Comparison of ENCODE assay signal across 18 mouse cellular contexts in the genomic region with DNA sequence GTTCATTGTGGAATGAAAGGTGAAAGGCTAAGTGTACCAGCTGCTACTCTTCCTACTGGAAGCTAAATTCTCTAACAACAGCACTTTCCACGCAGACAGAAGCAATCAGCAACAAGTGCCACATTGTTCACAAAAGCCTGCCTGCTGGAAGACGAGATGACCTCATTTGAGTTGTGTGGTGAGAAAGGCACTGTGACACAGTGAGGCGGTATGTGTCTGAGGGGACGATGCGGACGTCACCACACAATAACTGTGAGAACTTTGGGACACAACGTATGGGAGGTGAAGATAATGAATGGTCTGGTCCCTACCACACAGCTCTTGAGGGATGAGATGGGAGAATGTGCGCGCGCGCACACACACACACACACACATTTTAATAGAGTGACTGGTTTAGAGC. TPM values are rescaled to one million over a fixed set of nuclear protein-coding genes. Genes with fewer than 3 reads are reported as not detected.
A peak's percentile ranks its signal among the peaks of the same experiment; 100 is the strongest.
DNase-seq lines count a peak whose midpoint lies in the region; ATAC-seq lines count a peak whose summit lies in the region.
"Had no signal": no experiment of that assay in that cellular context is flagged by ENCODE, and none has a peak within 500 bp of the region (broad histone marks: within the 10 kb centered on the region; RNA-seq: fewer than 3 reads in every experiment).

No protein-coding gene starts in this region.

- 78% methylated on average over 11 of the region's 11 CpGs for WGBS in hindbrain, embryonic 11.5 days
- 73% methylated on average over 11 of the region's 11 CpGs for WGBS in hindbrain, embryonic 13.5 days
- 90% methylated on average over 11 of the region's 11 CpGs for WGBS in midbrain, embryonic 11.5 days
- 76% methylated on average over 11 of the region's 11 CpGs for WGBS in midbrain, embryonic 15.5 days
- 81% methylated on average over 11 of the region's 11 CpGs for WGBS in embryonic facial prominence, embryonic 12.5 days

- H3K4me1 ChIP-seq in hindbrain, embryonic 11.5 days (replicated peaks; ENCODE audit: control insufficient read depth, insufficient read depth, low read length) = no peaks in the 10 kb centered on the region
- no peaks in the 10 kb centered on the region for H3K4me1 ChIP-seq in hindbrain, embryonic 13.5 days (replicated peaks)
- H3K4me1 ChIP-seq in midbrain, embryonic 11.5 days (ENCODE audit: control insufficient read depth, insufficient read depth, low read length) = no peaks in the 10 kb centered on the region
- no peaks in the 10 kb centered on the region for H3K4me1 ChIP-seq in midbrain, embryonic 15.5 days
- no peaks in the 10 kb centered on the region for H3K4me1 ChIP-seq in embryonic facial prominence, embryonic 12.5 days
- H3K4me1 ChIP-seq: limb, embryonic 12.5 days had no signal

- 0 out of 2 replicates have a peak, but pooled peaks cover 4% of the 10 kb centered on the region for H3K36me3 ChIP-seq in hindbrain, embryonic 11.5 days (ENCODE audit: control insufficient read depth, insufficient read depth, low read length)
- peaks cover 43% of the 10 kb centered on the region for H3K36me3 ChIP-seq in hindbrain, embryonic 13.5 days
- H3K36me3 ChIP-seq in midbrain, embryonic 11.5 days (ENCODE audit: control insufficient read depth, insufficient read depth, low read length) = peaks cover 8% of the 10 kb centered on the region; the same call in 1 of the 2 replicates
- peaks cover 19% of the 10 kb centered on the region; the same call in 1 of the 2 replicates for H3K36me3 ChIP-seq in midbrain, embryonic 15.5 days (replicated peaks)
- peaks cover 19% of the 10 kb centered on the region; the same call in 1 of the 2 replicates for H3K36me3 ChIP-seq in embryonic facial prominence, embryonic 12.5 days

- H3K27ac ChIP-seq in hindbrain, embryonic 11.5 days (ENCODE audit: low read depth, low read length) = no peak overlapping the region
- H3K27ac ChIP-seq in hindbrain, embryonic 13.5 days = no peak overlapping the region
- H3K27ac ChIP-seq in midbrain, embryonic 11.5 days (ENCODE audit: low read depth, low read length) = no peak overlapping the region
- H3K27ac ChIP-seq in midbrain, embryonic 15.5 days = no peak overlapping the region
- no peak overlapping the region for H3K27ac ChIP-seq in embryonic facial prominence, embryonic 12.5 days
- H3K27ac ChIP-seq: left cerebral cortex, adult 2 months; limb, embryonic 12.5 days had no signal

- H3K9ac ChIP-seq in hindbrain, embryonic 11.5 days (ENCODE audit: low read depth, low read length) = no peak overlapping the region
- H3K9ac ChIP-seq in hindbrain, embryonic 13.5 days = no peak overlapping the region
- no peak overlapping the region for H3K9ac ChIP-seq in midbrain, embryonic 11.5 days (ENCODE audit: low read length)
- no peak overlapping the region for H3K9ac ChIP-seq in midbrain, embryonic 15.5 days
- H3K9ac ChIP-seq in embryonic facial prominence, embryonic 12.5 days = no peak overlapping the region
- H3K9ac ChIP-seq: limb, embryonic 12.5 days; liver, postnatal 0 days had no signal

- H3K27me3 ChIP-seq in hindbrain, embryonic 11.5 days (ENCODE audit: control insufficient read depth, insufficient read depth, low read length) = no peaks in the 10 kb centered on the region
- no peaks in the 10 kb centered on the region for H3K27me3 ChIP-seq in hindbrain, embryonic 13.5 days
- no peaks in the 10 kb centered on the region for H3K27me3 ChIP-seq in midbrain, embryonic 11.5 days (ENCODE audit: control insufficient read depth, insufficient read depth, low read length)
- H3K27me3 ChIP-seq in midbrain, embryonic 15.5 days (replicated peaks) = no peaks in the 10 kb centered on the region
- no peaks in the 10 kb centered on the region for H3K27me3 ChIP-seq in embryonic facial prominence, embryonic 12.5 days
- H3K27me3 ChIP-seq: limb, embryonic 12.5 days had no signal

- no peak for ATAC-seq in hindbrain, embryonic 11.5 days (ENCODE audit: low FRiP score)
- no peak for ATAC-seq in hindbrain, embryonic 13.5 days (ENCODE audit: low FRiP score)
- ATAC-seq in midbrain, embryonic 11.5 days (ENCODE audit: low FRiP score) = no peak
- ATAC-seq in midbrain, embryonic 15.5 days (replicated peaks) = no peak
- 0 out of 2 replicates have a peak, but pooled peaks have one; percentile 35 for ATAC-seq in embryonic facial prominence, embryonic 12.5 days (ENCODE audit: insufficient number of reproducible peaks, insufficient read depth, low FRiP score, low TSS enrichment)
- ATAC-seq in megakaryocyte progenitor cell, adult 5-6 weeks (replicated peaks; ENCODE audit: poor library complexity) = 0 out of 2 replicates have a peak, but pooled peaks have one; percentile 10
- ATAC-seq: activated CD4-positive, CD25-positive, alpha-beta regulatory T cell, adult 4 months; liver, postnatal 0 days had no signal

- H3K4me2 ChIP-seq in hindbrain, embryonic 11.5 days (replicated peaks; ENCODE audit: low read depth, low read length) = no peak overlapping the region
- H3K4me2 ChIP-seq in hindbrain, embryonic 13.5 days = no peak overlapping the region
- H3K4me2 ChIP-seq in midbrain, embryonic 11.5 days = no peak overlapping the region
- H3K4me2 ChIP-seq in midbrain, embryonic 15.5 days = no peak overlapping the region
- H3K4me2 ChIP-seq in embryonic facial prominence, embryonic 12.5 days (replicated peaks) = no peak overlapping the region
- H3K4me2 ChIP-seq: heart, embryonic 11.5 days; limb, embryonic 12.5 days had no signal

- H3K9me3 ChIP-seq in hindbrain, embryonic 11.5 days (ENCODE audit: control insufficient read depth, low read length) = no peaks in the 10 kb centered on the region
- H3K9me3 ChIP-seq in hindbrain, embryonic 13.5 days = no peaks in the 10 kb centered on the region
- no peaks in the 10 kb centered on the region for H3K9me3 ChIP-seq in midbrain, embryonic 11.5 days (ENCODE audit: control insufficient read depth, low read length)
- H3K9me3 ChIP-seq in midbrain, embryonic 15.5 days = no peaks in the 10 kb centered on the region
- no peaks in the 10 kb centered on the region for H3K9me3 ChIP-seq in embryonic facial prominence, embryonic 12.5 days
- H3K9me3 ChIP-seq: limb, embryonic 12.5 days had no signal

- no peak overlapping the region for H3K4me3 ChIP-seq in hindbrain, embryonic 11.5 days (ENCODE audit: low read depth, low read length)
- no peak overlapping the region for H3K4me3 ChIP-seq in hindbrain, embryonic 13.5 days
- no peak overlapping the region for H3K4me3 ChIP-seq in midbrain, embryonic 11.5 days (ENCODE audit: low read depth, low read length)
- no peak overlapping the region for H3K4me3 ChIP-seq in midbrain, embryonic 15.5 days
- no peak overlapping the region for H3K4me3 ChIP-seq in embryonic facial prominence, embryonic 12.5 days
- H3K4me3 ChIP-seq: left cerebral cortex, adult 2 months; limb, embryonic 12.5 days; myocyte had no signal

- peak; percentile 5 for DNase-seq in hindbrain, embryonic 11.5 days (ENCODE audit: low spot score)
- DNase-seq in midbrain, embryonic 11.5 days (ENCODE audit: low spot score, missing footprints) = peak; percentile 56
- no peak for DNase-seq in kidney, adult 18-20 months
- no peak for DNase-seq in spleen, postnatal 36 days (ENCODE audit: low spot score in 2 of 2)
- DNase-seq: cerebellum, adult 11 months; gastrocnemius, postnatal 14 days; kidney, adult 2 months; kidney, postnatal 36 days; liver, postnatal 0 days had no signal

RNA-seq across cellular contexts. Expression of gene Mon2, which starts 34.2 kb away (rescaled TPM):
- 24.5 and 34.2 TPM in 2 replicates for polyA plus RNA-seq in hindbrain, embryonic 11.5 days (2014; fragmentation: Nextera tagmentation; extraction: Ambion mirVana)
- 26.7 and 27.9 TPM in 2 replicates for polyA plus RNA-seq in hindbrain, embryonic 13.5 days (2015; fragmentation: Nextera tagmentation; extraction: Ambion mirVana)
- 24.9 and 25.7 TPM in 2 replicates for polyA plus RNA-seq in midbrain, embryonic 11.5 days (2014; fragmentation: Nextera tagmentation; extraction: Ambion mirVana)
- 26.9 and 27.3 TPM in 2 replicates for polyA plus RNA-seq in midbrain, embryonic 15.5 days (2015; fragmentation: Nextera tagmentation; extraction: Ambion mirVana)
- polyA plus RNA-seq in embryonic facial prominence, embryonic 12.5 days (2016; fragmentation: Nextera tagmentation; extraction: Ambion mirVana) = 44.9 and 47.4 TPM in 2 replicates
- 25.6 and 45.4 TPM in 2 replicates for total RNA-seq in megakaryocyte progenitor cell, adult 5-6 weeks (2015)
- 35.9 and 48.0 TPM in 2 replicates for total RNA-seq in megakaryocyte progenitor cell, adult 5-6 weeks (2017)

Comparison
In these comparisons a context has a peak if more than half of its experiments do, and no peak if none do; other contexts are left out.
1. ATAC-seq: peak in embryonic facial prominence, embryonic 12.5 days (single experiment) and megakaryocyte progenitor cell, adult 5-6 weeks (single experiment); none in hindbrain, embryonic 11.5 days (single experiment), hindbrain, embryonic 13.5 days (single experiment), midbrain, embryonic 11.5 days (single experiment) and midbrain, embryonic 15.5 days (single experiment).
2. DNase-seq: peak in hindbrain, embryonic 11.5 days (single experiment) and midbrain, embryonic 11.5 days (single experiment); none in kidney, adult 18-20 months (single experiment) and spleen, postnatal 36 days (0 of 2).